Mouse (Mus musculus) bone marrow macrophage, adult 2 months (primary cell): ENCODE data around the gene S1pr3.

Experiments
- CTCF ChIP-seq: IDR thresholded peaks from 2 replicates; pipeline ENCODE4 v1.5.1; 2012; ENCODE audit warnings: low read depth, mild to moderate bottlenecking, low read length, moderate library complexity
- POLR2A ChIP-seq: IDR thresholded peaks from 2 replicates; pipeline ENCODE4 v1.6.1; 2012; ENCODE audit warnings: mild to moderate bottlenecking, low read depth, low read length, borderline replicate concordance

GRCm38 (mm10) chr13:51446550-51446949 lies 38.1 kb downstream of the S1pr3 start:
- TF ChIP-seq CTCF = no peak
- TF ChIP-seq POLR2A = no peak
